Mouse (Mus musculus): ENCODE measurements around the gene Trmo.

DNA sequence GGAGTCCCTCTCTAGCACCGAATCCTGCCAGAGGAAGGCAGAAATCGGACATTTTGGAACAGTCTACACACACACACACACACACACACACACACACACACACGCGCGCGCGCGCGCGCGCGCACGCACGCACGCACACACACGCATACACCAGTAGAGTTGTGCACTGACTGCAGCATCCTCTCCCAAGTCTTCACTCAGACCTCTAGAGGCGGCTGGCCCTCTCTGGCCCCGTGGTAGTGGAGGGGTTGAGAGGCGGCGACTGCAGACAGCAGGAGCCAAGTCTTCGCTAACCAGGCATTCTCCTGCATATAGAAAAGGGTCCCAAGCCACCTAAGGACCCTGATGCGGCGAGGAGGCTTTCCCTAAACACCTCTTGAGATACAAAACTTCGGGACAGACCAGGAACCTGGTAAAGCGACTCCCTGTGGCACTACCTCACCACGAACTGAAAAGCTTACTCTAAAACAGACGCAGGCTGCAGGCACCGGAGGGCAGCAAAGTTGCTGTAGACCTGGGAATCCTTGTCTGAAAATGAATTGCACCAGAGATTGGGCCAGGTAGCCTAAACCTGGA is 46.4 kb downstream of the Trmo start:
- TF ChIP-seq POLR2A (IDR thresholded peaks at IDR 0.05; ENCODE audit: low read depth, low read length) (no peak), CTCF (IDR thresholded peaks at IDR 0.05; ENCODE audit: extremely low read depth, insufficient read length, insufficient replicate concordance, low read depth, low read length) (no peak)
